Mouse (Mus musculus) left cerebral cortex, adult 2 months (tissue): ENCODE data around the gene Fabp3. TPM values are rescaled to one million over a fixed set of nuclear protein-coding genes. Genes with fewer than 3 reads are reported as not detected.
A peak's percentile ranks its signal among the peaks of the same experiment; 100 is the strongest.

Source experiments
- DNase-seq, 2 experiments: peaks; one replicate each; pipeline ENCODE4 v3.0.0; 2021 to 2022; ENCODE audit warnings: low spot score in 2 of 2, mixed read lengths in 1 of 2; ENCODE audit errors: extremely low spot score in 1 of 2
- H3K27ac ChIP-seq: fragments of 200-600 bp; 2 replicates; pipeline ENCODE4 v1.8.1; 2022
- H3K4me3 ChIP-seq: fragments of 200-600 bp; 2 replicates; pipeline ENCODE4 v1.8.1; 2022
- CTCF ChIP-seq: fragments of 200-600 bp; IDR thresholded peaks from 2 replicates; pipeline ENCODE4 v1.8.1; 2022; ENCODE audit warnings: antibody characterized with exemption, mild to moderate bottlenecking, moderate library complexity
- intact Hi-C: fragments of 180-260 bp; cut with DNase I; formaldehyde crosslinking; loops from one replicate; pipeline ENCODE4 v1.15.1; 2025
- long read RNA-seq, 2 experiments: library from polyadenylated mRNA; stranded (forward); transcript quantifications; one replicate each; pipeline ENCODE4 v2.0.0; 2021; ENCODE audit warnings: borderline mapping rate in 2 of 2
- total RNA-seq, 2 experiments: library from RNA; stranded (reverse); gene quantifications; 2 replicates each; pipeline ENCODE4 v1.2.3; 2021

Gene Fabp3
- total RNA-seq = 100 to 1,000 TPM; 124 to 126 TPM
- long read RNA-seq, experiment 1, transcript Fabp3-201 (4 exons, 823 nt) = major isoform, 75 of 79 reads
- long read RNA-seq, experiment 1, partial matches to known transcripts = 2 of 79 reads
- long read RNA-seq, experiment 1, other reads (novel, unspliced or antisense) = 2 of 79 reads
- long read RNA-seq, experiment 2, transcript Fabp3-201 (4 exons, 823 nt) = major isoform, 45 of 53 reads
- long read RNA-seq, experiment 2, partial matches to known transcripts = 2 of 53 reads
- long read RNA-seq, experiment 2, other reads (novel, unspliced or antisense) = 6 of 53 reads

GRCm38 (mm10) chr4:130308231-130309081, at the start of gene Fabp3, which contains the start of gene Gm10570:
Fabp3 (plus strand) TSS chr4:130308595.
Gm10570 (minus strand) TSS chr4:130308674.
- intact Hi-C loops = no loop called here
- Histone ChIP-seq H3K27ac (peak within 1 kb of the TSS; percentile 97), H3K4me3 (peak within 1 kb of the TSS; percentile 85)
- peak; percentile 73 to 77 for DNase-seq
- no peak for TF ChIP-seq CTCF

GRCm38 (mm10) chr4:130260406-130260805, 48.0 kb upstream of the Fabp3 start:
- DNase-seq = no peak
- Histone ChIP-seq H3K4me3 (no peak overlapping the region), H3K27ac (no peak overlapping the region)
- peak; percentile 51 for TF ChIP-seq CTCF
- intact Hi-C loops = no loop called here

- intact Hi-C loops = loop anchor here (2.0 kb wide), 1 partner anchor 29 kb away; no protein-coding TSS in a partner anchor
- DNase-seq = no peak
Measured at GRCm38 (mm10) chr4:130264131-130264530, 44.3 kb upstream of the Fabp3 start.

GRCm38 (mm10) chr4:130264698-130265349, 43.6 kb upstream of the Fabp3 start:
- intact Hi-C loops = loop anchor here (2.0 kb wide), 1 partner anchor 28 kb away; no protein-coding TSS in a partner anchor
- H3K27ac ChIP-seq = no peak overlapping the region
- peak; percentile 48 to 71 for DNase-seq
- H3K4me3 ChIP-seq = no peak overlapping the region
- TF ChIP-seq CTCF = peak; percentile 76

More at GRCm38 (mm10) chr4:130264131-130264530, 44.3 kb upstream of the Fabp3 start:
- H3K4me3 ChIP-seq = no peak overlapping the region
- no peak for TF ChIP-seq CTCF
- H3K27ac ChIP-seq = peak overlapping the region; percentile 47

- Histone ChIP-seq H3K4me3 (no peak overlapping the region), H3K27ac (no peak overlapping the region)
- no peak for TF ChIP-seq CTCF
- intact Hi-C loops = no loop called here
- DNase-seq = no peak
Measured at GRCm38 (mm10) chr4:130266601-130267000, 41.8 kb upstream of the Fabp3 start.

GRCm38 (mm10) chr4:130267069-130267468, 41.3 kb upstream of the Fabp3 start:
- intact Hi-C loops = no loop called here
- no peak overlapping the region for H3K4me3 ChIP-seq
- TF ChIP-seq CTCF = no peak
- no peak overlapping the region for H3K27ac ChIP-seq
- no peak for DNase-seq

GRCm38 (mm10) chr4:130268736-130269135, 39.7 kb upstream of the Fabp3 start:
- intact Hi-C loops = no loop called here
- Histone ChIP-seq H3K27ac (no peak overlapping the region), H3K4me3 (no peak overlapping the region)
- TF ChIP-seq CTCF = no peak
- no peak for DNase-seq

GRCm38 (mm10) chr4:130270089-130270488, 38.3 kb upstream of the Fabp3 start:
- intact Hi-C loops = loop anchor here (5.0 kb wide), 1 partner anchor 273 kb away; no protein-coding TSS in a partner anchor
- TF ChIP-seq CTCF = no peak
- DNase-seq = peak; percentile 69 to 77
- H3K4me3 ChIP-seq = no peak overlapping the region
- H3K27ac ChIP-seq = peak overlapping the region; percentile 83

GRCm38 (mm10) chr4:130270611-130271347, 37.6 kb upstream of the Fabp3 start:
- H3K27ac ChIP-seq = peak overlapping the region; percentile 83
- H3K4me3 ChIP-seq = no peak overlapping the region
- no peak for TF ChIP-seq CTCF
- peak; percentile 30 to 50 for DNase-seq
- intact Hi-C loops = loop anchor here (5.0 kb wide), 1 partner anchor 273 kb away; no protein-coding TSS in a partner anchor

GRCm38 (mm10) chr4:130273698-130274345, 34.6 kb upstream of the Fabp3 start:
- TF ChIP-seq CTCF = no peak
- peak overlapping the region; percentile 64 for H3K4me3 ChIP-seq
- DNase-seq = peak; percentile 31 to 58
- intact Hi-C loops = loop anchor here (5.0 kb wide), 1 partner anchor 277 kb away; no protein-coding TSS in a partner anchor
- H3K27ac ChIP-seq = peak overlapping the region; percentile 89
